Mouse (Mus musculus) thymus, adult 2 months (tissue): ENCODE measurements at regions not wholly inside any gene's neighbourhood (a gene's known extent, or its start where the extent isn't known, plus 50 kb on each side); places are given as distances from the start of the nearest gene placed in this dataset.

ENCODE experiments used
- DNase-seq: peaks from one replicate; pipeline ENCODE4 v3.0.0; 2021
- H3K27ac ChIP-seq: fragments of 200-500 bp; 2 replicates; pipeline ENCODE4 v1.5.1; 2012; ENCODE audit warnings: low read length, control low read depth; ENCODE audit not compliant: control insufficient read depth, insufficient read depth
- H3K27me3 ChIP-seq: fragments of 200-500 bp; 2 replicates; pipeline ENCODE4 v1.6.1; 2012; ENCODE audit warnings: mild to moderate bottlenecking, low read length, moderate library complexity, mixed read lengths; ENCODE audit not compliant: control insufficient read depth, insufficient read depth
- H3K36me3 ChIP-seq: fragments of 200-500 bp; 2 replicates; pipeline ENCODE4 v1.6.1; 2012; ENCODE audit warnings: mild to moderate bottlenecking, low read length, moderate library complexity; ENCODE audit not compliant: control insufficient read depth, insufficient read depth
- H3K4me1 ChIP-seq: fragments of 200-500 bp; replicated peaks from 2 replicates; pipeline ENCODE4 v1.6.1; 2012; ENCODE audit warnings: low read length; ENCODE audit not compliant: control insufficient read depth, insufficient read depth
- H3K4me3 ChIP-seq: fragments of 200-500 bp; 2 replicates; pipeline ENCODE4 v1.5.1; 2012; ENCODE audit warnings: mild to moderate bottlenecking, low read length, control low read depth, moderate library complexity; ENCODE audit not compliant: control insufficient read depth, insufficient read depth
- CTCF ChIP-seq: fragments of 200-500 bp; IDR thresholded peaks from 2 replicates; pipeline ENCODE4 v1.5.1; 2012; ENCODE audit warnings: mild to moderate bottlenecking, control low read depth, low read length, moderate library complexity, borderline replicate concordance; ENCODE audit not compliant: control insufficient read depth, poor library complexity, insufficient read depth; ENCODE audit errors: extremely low read depth
- POLR2A ChIP-seq: fragments of 200-500 bp; IDR thresholded peaks from 2 replicates; pipeline ENCODE4 v1.6.1; 2012; ENCODE audit warnings: mild to moderate bottlenecking, low read length, control low read depth, moderate library complexity; ENCODE audit not compliant: control insufficient read depth, poor library complexity, insufficient read depth; ENCODE audit errors: extremely low read depth
- WGBS: fragments of 180-500 bp; shearing (Covaris S2); methylation state at CpG from one replicate; pipeline ENCODE4 v1.1.7; 2018; 5-methylcytosine and 5-hydroxymethylcytosine counted together

- Histone ChIP-seq H3K27me3 (no peaks in the 10 kb centered on the region), H3K4me3 (no peak overlapping the region), H3K27ac (no peak overlapping the region), H3K36me3 (no peaks in the 10 kb centered on the region), H3K4me1 (no peaks in the 10 kb centered on the region)
- TF ChIP-seq POLR2A (no peak), CTCF (no peak)
- WGBS, result 85% methylated on average over 5 of the region's 5 CpGs
- DNase-seq, result no peak
Measured at GRCm38 (mm10) chr1:88849421-88849820, 147.4 kb upstream of the Arl4c start.

- 95% methylated on average over 5 of the region's 5 CpGs for WGBS
- no peak overlapping the region for H3K27ac ChIP-seq
Measured at GRCm38 (mm10) chr1:88851931-88852330, 149.9 kb upstream of the Arl4c start.

GRCm38 (mm10) chr1:88860871-88861589 is 159.0 kb upstream of the Arl4c start:
- H3K27me3 ChIP-seq, result no peaks in the 10 kb centered on the region
- TF ChIP-seq POLR2A, result no peak
- TF ChIP-seq CTCF, result no peak
- H3K4me3 ChIP-seq, result no peak overlapping the region
- no peaks in the 10 kb centered on the region for H3K36me3 ChIP-seq
- no peak overlapping the region for H3K27ac ChIP-seq
- no peak for DNase-seq
- no peaks in the 10 kb centered on the region for H3K4me1 ChIP-seq
- 68% methylated on average over 7 of the region's 7 CpGs for WGBS

More at GRCm38 (mm10) chr1:88851931-88852330, 149.9 kb upstream of the Arl4c start:
- no peak for DNase-seq
- no peaks in the 10 kb centered on the region for H3K36me3 ChIP-seq
- H3K4me1 ChIP-seq, result no peaks in the 10 kb centered on the region
- no peak overlapping the region for H3K4me3 ChIP-seq
- no peaks in the 10 kb centered on the region for H3K27me3 ChIP-seq
- TF ChIP-seq CTCF (no peak), POLR2A (no peak)

- TF ChIP-seq CTCF (no peak), POLR2A (no peak)
Measured at GRCm38 (mm10) chr1:88861590-88861935, 159.5 kb upstream of the Arl4c start.

GRCm38 (mm10) chr1:88865436-88865835 is 163.4 kb upstream of the Arl4c start:
- no peak for DNase-seq
- Histone ChIP-seq H3K27me3 (no peaks in the 10 kb centered on the region), H3K27ac (no peak overlapping the region), H3K36me3 (no peaks in the 10 kb centered on the region), H3K4me3 (no peak overlapping the region), H3K4me1 (no peaks in the 10 kb centered on the region)
- WGBS, result 25% methylated on average over 6 of the region's 6 CpGs
- no peak for TF ChIP-seq CTCF
- no peak for TF ChIP-seq POLR2A

More at GRCm38 (mm10) chr1:88861590-88861935, 159.5 kb upstream of the Arl4c start:
- Histone ChIP-seq H3K27ac (no peak overlapping the region), H3K36me3 (no peaks in the 10 kb centered on the region), H3K4me1 (no peaks in the 10 kb centered on the region), H3K27me3 (no peaks in the 10 kb centered on the region), H3K4me3 (no peak overlapping the region)
- DNase-seq, result no peak
- WGBS, result 92% methylated on average over 4 of the region's 4 CpGs

- 100% methylated on average over 2 of the region's 2 CpGs for WGBS
- Histone ChIP-seq H3K36me3 (no peaks in the 10 kb centered on the region), H3K4me3 (no peak overlapping the region), H3K27ac (no peak overlapping the region), H3K4me1 (no peaks in the 10 kb centered on the region), H3K27me3 (no peaks in the 10 kb centered on the region)
- DNase-seq, result no peak
- no peak for TF ChIP-seq POLR2A
- no peak for TF ChIP-seq CTCF
Measured at GRCm38 (mm10) chr1:88866571-88866970, 164.6 kb upstream of the Arl4c start.
